Mouse (Mus musculus) urinary bladder, adult 2 months (tissue): ENCODE measurements at regions not wholly inside any gene's neighbourhood (a gene's known extent, or its start where the extent isn't known, plus 50 kb on each side); places are given as distances from the start of the nearest gene placed in this dataset.
"Not testable (repeated sequence)": the region's sequence is repeated elsewhere in the genome, so short reads cannot be mapped to it uniquely, and the experiment has no call there.

Experiments
- DNase-seq: peaks from one replicate; pipeline ENCODE4 v3.0.0; 2022; ENCODE audit warnings: low spot score

GRCm38 (mm10) chr15:42073486-42073885, 1939.3 kb downstream of the 9330182O14Rik start:
- DNase-seq: no peak

DNA sequence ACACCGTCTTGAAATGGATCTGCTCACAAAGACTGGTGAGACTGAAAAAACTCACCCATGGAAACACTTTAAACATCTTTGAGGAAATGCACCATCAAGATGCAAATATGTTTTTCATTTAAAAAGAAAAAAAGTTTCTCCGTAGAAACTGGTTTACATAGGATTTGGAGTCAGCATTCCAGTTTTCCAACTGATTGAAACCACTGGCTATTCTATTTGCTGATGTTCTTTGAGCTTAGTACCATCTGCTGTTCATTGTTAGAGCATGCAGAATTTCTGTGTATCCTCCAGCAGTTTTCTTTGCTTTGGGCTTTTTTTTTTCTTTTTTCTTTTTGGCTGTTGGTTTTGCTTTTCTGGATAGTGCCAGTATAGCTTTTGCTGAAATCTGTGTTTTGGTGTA, 1948.3 kb downstream of the 9330182O14Rik start:
- DNase-seq: no peak

DNA sequence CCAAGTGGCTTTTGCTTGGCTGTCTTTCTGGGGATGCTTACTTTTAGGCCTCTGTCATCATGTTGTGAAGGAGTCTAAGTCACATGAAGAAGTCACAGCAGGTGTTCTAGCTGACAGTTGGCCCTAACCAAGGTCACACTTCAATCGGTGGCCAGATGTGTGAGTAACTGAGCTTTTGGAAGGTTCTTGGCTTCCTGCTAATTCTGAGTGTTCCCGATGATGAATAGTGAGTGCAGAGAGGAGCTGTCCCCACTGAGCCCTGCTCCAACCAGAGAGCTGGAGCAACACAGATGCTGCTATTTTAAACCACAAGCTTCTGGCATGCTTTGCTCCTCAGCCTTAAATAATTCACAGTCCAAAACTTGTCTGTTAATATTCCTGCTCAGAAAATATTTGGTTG, 1966.6 kb downstream of the 9330182O14Rik start:
- no peak for DNase-seq

DNA sequence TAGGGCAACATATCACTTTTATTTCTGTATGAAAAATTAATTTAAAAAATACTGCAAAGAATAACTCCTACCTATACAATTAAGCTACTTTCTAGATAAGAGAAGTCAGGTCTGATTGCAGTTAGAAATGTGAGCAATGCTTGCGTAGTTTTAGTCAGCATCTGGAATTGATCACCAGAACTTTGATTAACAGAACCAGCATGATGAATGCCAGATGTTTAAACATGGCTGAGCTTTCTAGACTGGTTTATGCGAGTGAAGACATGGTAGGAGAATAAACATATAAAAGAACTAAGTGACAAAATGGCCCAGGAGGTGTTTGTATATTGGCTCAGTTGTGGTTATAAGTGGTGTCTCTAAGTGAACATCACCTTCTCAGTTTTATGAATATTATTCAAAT, 1970.7 kb downstream of the 9330182O14Rik start:
- DNase-seq: no peak

DNA sequence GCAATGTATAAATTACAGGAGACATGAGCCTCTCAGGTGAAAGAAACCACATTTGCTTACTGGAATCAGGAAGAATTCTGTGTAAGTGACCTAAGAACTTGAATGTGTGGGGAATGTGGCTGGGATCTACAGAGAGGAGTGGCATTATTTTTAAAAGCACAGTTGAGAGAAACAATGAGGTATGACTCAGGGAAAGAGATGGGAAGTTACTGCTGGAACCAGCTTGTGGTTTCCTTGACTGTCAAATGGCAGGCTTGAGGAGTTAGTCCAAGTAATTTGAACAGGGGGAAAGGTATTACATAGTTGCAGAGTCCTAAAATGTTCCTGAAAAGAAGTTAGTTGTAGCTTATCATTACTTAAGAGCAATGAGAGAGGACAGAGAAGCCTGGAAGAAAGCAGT, 1972.9 kb downstream of the 9330182O14Rik start:
- DNase-seq: no peak

DNA sequence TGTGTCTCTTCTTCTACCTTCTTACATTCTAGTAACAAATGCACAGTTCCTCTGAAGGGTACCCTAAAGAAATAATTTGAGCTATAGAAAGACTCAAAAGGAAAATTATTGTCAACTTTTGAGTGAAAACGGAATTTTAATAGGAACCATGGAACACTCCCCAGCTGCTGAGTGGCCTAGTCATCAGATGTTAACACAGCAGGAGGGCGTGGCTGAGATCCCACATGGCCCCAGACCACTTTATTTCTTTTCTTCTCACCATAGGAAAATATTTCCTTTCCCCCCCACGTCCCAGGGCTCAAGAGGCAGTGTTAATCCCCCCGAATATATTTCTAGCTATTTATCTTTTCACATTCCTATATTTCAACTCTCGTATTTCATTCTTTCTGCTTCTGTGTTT, 1977.6 kb downstream of the 9330182O14Rik start:
- no peak for DNase-seq

- no peak for DNase-seq
Observed at GRCm38 (mm10) chr15:42127471-42127870, 1993.3 kb downstream of the 9330182O14Rik start.

DNA sequence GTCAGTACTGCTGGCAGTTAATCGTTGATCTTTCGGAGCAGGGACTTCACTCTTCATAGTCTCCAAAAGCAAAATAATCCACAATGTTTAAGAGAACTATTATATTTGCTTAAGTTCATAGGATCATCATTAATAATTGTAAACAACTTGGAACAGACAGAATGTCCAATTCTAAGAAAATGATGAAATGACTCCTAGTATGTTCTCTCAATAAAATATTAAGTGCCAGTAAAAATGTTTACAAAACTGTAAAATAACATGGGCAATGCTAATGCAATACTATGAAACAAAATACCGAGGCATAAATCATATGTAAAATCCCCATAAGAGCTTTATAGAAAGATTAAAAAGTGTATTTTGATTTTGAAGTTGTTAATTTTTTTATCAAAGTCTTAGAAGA, 1994.8 kb downstream of the 9330182O14Rik start:
- DNase-seq: no peak

GRCm38 (mm10) chr15:42166546-42166945, 2032.4 kb downstream of the 9330182O14Rik start:
- no peak for DNase-seq

DNA sequence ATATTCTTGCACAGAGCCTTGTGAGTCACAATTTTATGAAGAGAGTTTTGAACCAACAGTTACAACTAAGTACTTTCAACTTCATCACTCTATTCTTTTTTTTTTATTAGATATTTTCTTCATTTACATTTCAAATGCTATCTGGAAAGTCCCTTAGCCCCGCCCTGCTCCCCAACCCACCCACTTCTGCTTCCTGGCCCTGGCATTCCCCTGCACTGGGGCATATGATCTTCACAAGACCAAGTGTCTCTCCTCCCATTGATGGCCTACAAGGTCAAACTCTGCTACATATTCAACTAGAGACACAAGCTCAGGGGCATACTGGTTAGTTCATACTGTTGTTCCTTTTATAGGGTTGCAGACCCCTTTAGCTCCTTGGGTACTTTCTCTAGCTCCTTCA, 2043.6 kb downstream of the 9330182O14Rik start:
- DNase-seq: not testable (repeated sequence)

- DNase-seq: no peak
Observed at GRCm38 (mm10) chr15:42207187-42207846, 2073.2 kb downstream of the 9330182O14Rik start.

DNA sequence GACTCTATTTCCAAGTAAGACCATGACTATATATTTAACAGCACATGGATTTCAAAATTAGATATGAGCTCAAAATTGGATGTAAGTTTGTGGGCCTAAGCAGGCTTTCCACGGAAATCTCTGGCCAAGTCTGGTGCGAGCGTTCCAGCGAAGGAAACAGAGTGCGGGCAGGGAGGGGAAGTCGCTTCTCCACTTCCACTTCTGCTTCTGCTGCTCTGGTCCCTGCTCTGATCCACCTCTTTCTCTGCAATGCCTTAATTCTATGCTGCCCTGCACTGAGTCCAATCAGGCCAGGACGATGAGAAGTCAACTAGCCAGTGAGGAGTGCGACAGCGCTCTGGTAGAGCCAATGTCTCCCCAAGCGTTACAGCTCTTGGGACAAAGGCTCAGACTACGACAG, 2085.3 kb downstream of the 9330182O14Rik start:
- DNase-seq: no peak

GRCm38 (mm10) chr15:42220005-42220404, 2085.8 kb downstream of the 9330182O14Rik start:
- no peak for DNase-seq

DNA sequence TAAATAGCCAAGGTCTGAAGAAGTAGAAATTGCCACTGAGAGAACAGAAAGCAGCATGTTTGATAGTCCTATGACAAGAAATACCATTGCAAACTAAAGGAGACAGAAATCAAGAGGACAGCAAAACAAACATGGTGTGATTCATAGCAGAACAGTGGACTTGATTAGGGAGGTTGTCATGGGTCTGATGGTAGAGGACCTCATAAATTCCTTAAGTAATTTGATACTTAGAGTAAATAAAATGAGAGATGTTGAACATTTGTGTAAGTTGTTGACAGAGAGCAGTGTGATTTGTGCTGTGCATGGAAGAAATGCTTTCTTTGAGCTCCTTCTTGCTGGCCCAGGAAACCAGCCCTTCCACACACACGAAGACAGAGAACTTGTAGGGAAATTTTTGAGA, 2090.8 kb downstream of the 9330182O14Rik start:
- no peak for DNase-seq

DNA sequence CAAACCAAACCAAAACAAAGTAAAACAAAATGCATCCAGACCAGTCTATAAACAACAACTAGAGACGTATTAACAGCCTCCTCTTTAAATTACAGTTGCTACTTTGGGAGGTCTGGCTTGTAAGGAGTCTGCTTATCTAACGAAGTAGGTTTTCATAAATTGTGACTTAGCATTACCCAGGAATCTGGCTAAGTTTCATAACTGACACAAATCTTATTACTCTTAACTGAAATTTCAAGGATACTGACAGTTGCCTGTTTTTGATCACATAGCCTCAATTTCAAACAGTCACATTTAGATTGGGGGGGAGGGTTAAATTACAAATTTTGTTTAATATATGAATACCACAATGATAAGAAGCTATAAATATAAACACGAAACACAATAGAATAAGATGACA, 2097.5 kb downstream of the 9330182O14Rik start:
- no peak for DNase-seq

GRCm38 (mm10) chr15:42246812-42247211, 2112.6 kb downstream of the 9330182O14Rik start:
- DNase-seq: no peak

GRCm38 (mm10) chr15:42252730-42253330, 2118.7 kb downstream of the 9330182O14Rik start:
- no peak for DNase-seq

DNA sequence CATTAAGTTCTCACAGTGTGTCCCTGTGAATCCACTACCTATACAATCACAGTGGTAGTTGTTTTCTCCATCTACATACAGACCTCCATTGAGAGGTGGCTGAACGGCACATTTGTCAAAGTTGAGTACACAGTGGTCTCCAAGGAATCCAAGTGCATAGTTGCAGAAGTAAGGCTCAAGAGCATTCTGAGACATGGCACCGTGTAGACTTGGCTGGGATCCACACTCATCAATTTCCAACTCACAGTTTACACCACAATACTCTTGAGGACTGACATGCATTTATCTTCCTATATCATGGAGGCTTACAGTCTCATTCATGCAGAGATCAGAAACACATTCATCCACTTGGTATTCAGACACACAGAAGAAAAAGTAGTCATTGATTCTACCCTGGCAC, 2122.2 kb downstream of the 9330182O14Rik start:
- no peak for DNase-seq

DNA sequence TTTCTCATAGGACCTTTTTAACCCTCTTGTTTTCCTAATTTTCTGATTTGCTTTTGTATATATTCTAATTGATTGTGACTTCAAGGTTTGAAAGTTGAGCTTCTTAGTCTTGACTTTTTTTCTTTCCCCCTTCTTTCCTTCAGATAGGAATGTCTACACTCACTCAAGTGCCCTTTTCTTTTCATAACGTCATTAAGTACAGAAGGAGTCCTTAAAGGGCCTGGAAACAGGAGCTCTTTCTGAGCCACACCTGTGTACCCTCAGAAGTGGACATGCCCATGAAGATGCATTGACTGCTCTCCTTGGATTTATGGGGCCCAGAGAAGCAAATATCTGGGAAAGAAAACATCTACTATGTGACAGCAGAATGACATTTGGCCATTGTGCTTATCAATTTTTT, 2141.0 kb downstream of the 9330182O14Rik start:
- DNase-seq: no peak

- DNase-seq: no peak
Observed at GRCm38 (mm10) chr15:42277247-42277646, 2143.1 kb downstream of the 9330182O14Rik start.

- DNase-seq: no peak
Observed at GRCm38 (mm10) chr15:42280810-42281209, 2146.6 kb downstream of the 9330182O14Rik start.

GRCm38 (mm10) chr15:42296406-42296805, 2162.2 kb downstream of the 9330182O14Rik start:
- no peak for DNase-seq

GRCm38 (mm10) chr15:42297430-42297829, 2163.3 kb downstream of the 9330182O14Rik start:
- DNase-seq: no peak

GRCm38 (mm10) chr15:42301956-42302355, 2167.8 kb downstream of the 9330182O14Rik start:
- DNase-seq: no peak
